Mouse (Mus musculus) right cerebral cortex, postnatal 25 days (tissue): ENCODE measurements around the gene Wt1.

ENCODE experiments used
- DNase-seq: peaks from one replicate; pipeline ENCODE4 v3.0.0; 2022

The Wt1 gene

GRCm38 (mm10) chr2:105185768-105186529 is 59.6 kb downstream of the Wt1 start:
- no peak for DNase-seq

- DNase-seq: no peak
These were observed 60.3 kb downstream of the Wt1 start for GRCm38 (mm10) chr2:105186591-105186990.

- DNase-seq: no peak
These were observed 61.9 kb downstream of the Wt1 start for GRCm38 (mm10) chr2:105188182-105188581.

GRCm38 (mm10) chr2:105189352-105189751 is 63.0 kb downstream of the Wt1 start:
- DNase-seq: no peak

GRCm38 (mm10) chr2:105200152-105200551 is 73.8 kb downstream of the Wt1 start:
- no peak for DNase-seq

- DNase-seq: no peak
These were observed 80.3 kb downstream of the Wt1 start for GRCm38 (mm10) chr2:105206563-105207174.

GRCm38 (mm10) chr2:105212839-105213238 is 86.5 kb downstream of the Wt1 start:
- DNase-seq: no peak

- no peak for DNase-seq
These were observed 89.6 kb downstream of the Wt1 start for GRCm38 (mm10) chr2:105215914-105216313.

- no peak for DNase-seq
These were observed 92.9 kb downstream of the Wt1 start for GRCm38 (mm10) chr2:105219229-105219628.

- no peak for DNase-seq
These were observed 93.3 kb downstream of the Wt1 start for GRCm38 (mm10) chr2:105219664-105220063.

- DNase-seq: no peak
These were observed 94.5 kb downstream of the Wt1 start for GRCm38 (mm10) chr2:105220738-105221303.
